Mouse (Mus musculus) left cerebral cortex, postnatal 10 days (tissue): Measurements from ENCODE around the gene Sec23a. TPM values are rescaled to one million over a fixed set of nuclear protein-coding genes. Genes with fewer than 3 reads are reported as not detected.

Experiments used
- total RNA-seq, 2 experiments: library from RNA; stranded (reverse); gene quantifications; 2 replicates each; pipeline ENCODE4 v1.2.3; 2021

Gene Sec23a
- total RNA-seq, 2 experiments from 2014 or later: 149 to 151 TPM

Other genes with a start within 250 kb of the Sec23a start
- 1 to 10 TPM; 7.3 to 8.2 TPM for gene Gemin2, start 1.4 kb upstream of the Sec23a start, total RNA-seq
- 100 to 1,000 TPM; 122 to 132 TPM for gene Trappc6b, start 49.5 kb upstream of the Sec23a start, total RNA-seq
- gene Pnn, start 54.9 kb upstream of the Sec23a start, total RNA-seq: 10 to 100 TPM; 43.5 to 52.9 TPM
- gene Mia2, start 83.8 kb upstream of the Sec23a start, total RNA-seq: 10 to 100 TPM; 37.7 to 40.7 TPM
- 10 to 100 TPM; 29.6 to 32.9 TPM for gene Fbxo33, start 207.7 kb upstream of the Sec23a start, total RNA-seq